Mouse (Mus musculus) kidney, embryonic 16.5 days (tissue): ENCODE measurements at regions not wholly inside any gene's neighbourhood (a gene's known extent, or its start where the extent isn't known, plus 50 kb on each side); places are given as distances from the start of the nearest gene placed in this dataset.

Source experiments
- ATAC-seq: fragments of 200-750 bp; cut with Nextera tagmentation; 2 replicates; pipeline ENCODE4 v1.8.0; 2017; ENCODE audit warnings: moderate TSS enrichment; ENCODE audit not compliant: low FRiP score, low TSS enrichment
- H3K27ac ChIP-seq: fragments of 300-500 bp; sonication (generic); 2 replicates; pipeline ENCODE4 v1.5.1; 2014; ENCODE audit warnings: low read length
- H3K27me3 ChIP-seq: fragments of 300-500 bp; sonication (generic); 2 replicates; pipeline ENCODE4 v1.6.1; 2014; ENCODE audit warnings: low read length, control low read depth, mixed read lengths; ENCODE audit not compliant: insufficient read depth
- H3K36me3 ChIP-seq: fragments of 300-500 bp; sonication (generic); 2 replicates; pipeline ENCODE4 v1.6.1; 2014; ENCODE audit warnings: low read length, control low read depth, mixed read lengths; ENCODE audit not compliant: insufficient read depth
- H3K4me1 ChIP-seq: fragments of 300-500 bp; sonication (generic); 2 replicates; pipeline ENCODE4 v1.6.1; 2014; ENCODE audit warnings: low read length, control low read depth, mixed read lengths; ENCODE audit not compliant: insufficient read depth
- H3K4me2 ChIP-seq: fragments of 300-500 bp; sonication (generic); replicated peaks from 2 replicates; pipeline ENCODE4 v1.6.1; 2014; ENCODE audit warnings: low read depth, low read length
- H3K4me3 ChIP-seq: fragments of 300-500 bp; sonication (generic); 2 replicates; pipeline ENCODE4 v1.5.1; 2014; ENCODE audit warnings: mild to moderate bottlenecking, low read length
- H3K9ac ChIP-seq: fragments of 300-500 bp; sonication (generic); replicated peaks from 2 replicates; pipeline ENCODE4 v1.6.1; 2014; ENCODE audit warnings: low read length
- H3K9me3 ChIP-seq: fragments of 300-500 bp; sonication (generic); 2 replicates; pipeline ENCODE4 v1.6.1; 2016; ENCODE audit warnings: low read length, control low read depth
- WGBS: fragments of 180-500 bp; shearing (Covaris S2); extraction: QIAGEN DNeasy Blood & Tissue Kit; methylation state at CpG from one replicate; pipeline ENCODE4 v1.1.7; 2014; 5-methylcytosine and 5-hydroxymethylcytosine counted together

- ATAC-seq, result no peak
- Histone ChIP-seq H3K27ac (no peak overlapping the region), H3K4me2 (no peak overlapping the region), H3K27me3 (no peaks in the 10 kb centered on the region), H3K9ac (no peak overlapping the region), H3K4me3 (no peak overlapping the region), H3K36me3 (no peaks in the 10 kb centered on the region), H3K9me3 (peaks cover 5% of the 10 kb centered on the region), H3K4me1 (no peaks in the 10 kb centered on the region)
- 77% methylated on average over 10 of the region's 10 CpGs for WGBS
These were observed 56.1 kb downstream of the Gm4791 start for GRCm38 (mm10) chr9:47054595-47054994.

DNA sequence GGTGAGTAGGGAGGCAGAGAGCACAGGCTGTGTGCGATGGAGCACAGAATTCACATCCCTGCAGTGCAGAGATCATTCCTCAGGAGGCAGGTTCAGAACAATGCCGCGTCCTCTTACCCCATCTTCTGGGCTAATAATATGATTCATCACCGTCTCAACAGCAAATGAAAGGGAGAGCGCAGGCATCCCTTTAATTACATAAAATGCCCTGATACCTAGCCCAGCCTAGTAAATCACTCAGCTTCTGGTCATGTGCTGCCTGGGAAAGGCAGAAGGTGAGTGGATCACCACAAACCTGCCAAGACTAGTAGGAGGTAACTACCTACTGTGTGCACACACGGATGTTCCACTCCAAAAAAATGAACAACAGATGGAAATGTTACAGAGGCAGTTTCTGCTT, 57.0 kb downstream of the Gm4791 start:
- no peak overlapping the region for H3K4me2 ChIP-seq
- H3K27ac ChIP-seq, result no peak overlapping the region
- no peak overlapping the region for H3K9ac ChIP-seq
- H3K27me3 ChIP-seq, result no peaks in the 10 kb centered on the region
- H3K4me1 ChIP-seq, result no peaks in the 10 kb centered on the region
- no peaks in the 10 kb centered on the region for H3K9me3 ChIP-seq
- no peak for ATAC-seq
- H3K4me3 ChIP-seq, result no peak overlapping the region
- 39% methylated on average over 6 of the region's 6 CpGs for WGBS
- no peaks in the 10 kb centered on the region for H3K36me3 ChIP-seq

GRCm38 (mm10) chr9:47059339-47060005, 60.9 kb downstream of the Gm4791 start:
- no peak overlapping the region for H3K27ac ChIP-seq
- no peaks in the 10 kb centered on the region for H3K27me3 ChIP-seq
- H3K4me1 ChIP-seq, result no peaks in the 10 kb centered on the region
- no peak overlapping the region for H3K4me3 ChIP-seq
- no peaks in the 10 kb centered on the region for H3K36me3 ChIP-seq
- no peak overlapping the region for H3K9ac ChIP-seq
- H3K4me2 ChIP-seq, result no peak overlapping the region
- 82% methylated on average over 7 of the region's 7 CpGs for WGBS
- no peaks in the 10 kb centered on the region for H3K9me3 ChIP-seq
- ATAC-seq, result no peak

DNA sequence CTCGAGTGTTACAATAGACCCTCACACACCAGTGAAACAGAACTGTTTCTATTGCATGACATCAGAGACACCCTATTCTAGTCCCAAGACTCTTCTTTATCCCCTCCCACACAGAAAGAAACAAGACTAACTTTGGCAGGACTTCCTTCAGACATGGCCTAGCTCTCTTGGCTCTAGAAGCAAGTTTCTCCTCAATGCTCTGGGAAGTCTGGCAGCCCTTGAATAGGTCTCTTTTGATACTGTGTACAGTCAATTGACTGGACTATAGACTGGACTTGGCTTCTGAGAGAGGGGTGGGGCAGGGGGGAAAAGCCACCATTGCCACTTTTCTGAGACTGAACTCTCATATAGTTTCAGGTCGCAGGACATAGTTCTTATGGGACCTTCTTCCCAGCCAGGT, 62.2 kb downstream of the Gm4791 start:
- Histone ChIP-seq H3K4me1 (no peaks in the 10 kb centered on the region), H3K9me3 (no peaks in the 10 kb centered on the region), H3K27me3 (no peaks in the 10 kb centered on the region), H3K36me3 (no peaks in the 10 kb centered on the region), H3K4me3 (no peak overlapping the region), H3K27ac (no peak overlapping the region), H3K9ac (no peak overlapping the region), H3K4me2 (no peak overlapping the region)
- ATAC-seq, result no peak
- WGBS, result 82% methylated on average over 2 of the region's 2 CpGs

- Histone ChIP-seq H3K27ac (no peak overlapping the region), H3K27me3 (no peaks in the 10 kb centered on the region), H3K4me3 (no peak overlapping the region), H3K36me3 (no peaks in the 10 kb centered on the region), H3K4me2 (no peak overlapping the region), H3K9me3 (no peaks in the 10 kb centered on the region), H3K4me1 (no peaks in the 10 kb centered on the region), H3K9ac (no peak overlapping the region)
- 72% methylated on average over 7 of the region's 7 CpGs for WGBS
- ATAC-seq, result no peak
These were observed 64.0 kb downstream of the Gm4791 start for GRCm38 (mm10) chr9:47062516-47062915.

- no peak overlapping the region for H3K4me2 ChIP-seq
- H3K4me3 ChIP-seq, result no peak overlapping the region
- 65% methylated on average over 5 of the region's 5 CpGs for WGBS
- no peaks in the 10 kb centered on the region for H3K36me3 ChIP-seq
- H3K9ac ChIP-seq, result no peak overlapping the region
- H3K27ac ChIP-seq, result no peak overlapping the region
- no peaks in the 10 kb centered on the region for H3K9me3 ChIP-seq
- ATAC-seq, result no peak
- no peaks in the 10 kb centered on the region for H3K27me3 ChIP-seq
- H3K4me1 ChIP-seq, result no peaks in the 10 kb centered on the region
These were observed 65.2 kb downstream of the Gm4791 start for GRCm38 (mm10) chr9:47063751-47064150.

DNA sequence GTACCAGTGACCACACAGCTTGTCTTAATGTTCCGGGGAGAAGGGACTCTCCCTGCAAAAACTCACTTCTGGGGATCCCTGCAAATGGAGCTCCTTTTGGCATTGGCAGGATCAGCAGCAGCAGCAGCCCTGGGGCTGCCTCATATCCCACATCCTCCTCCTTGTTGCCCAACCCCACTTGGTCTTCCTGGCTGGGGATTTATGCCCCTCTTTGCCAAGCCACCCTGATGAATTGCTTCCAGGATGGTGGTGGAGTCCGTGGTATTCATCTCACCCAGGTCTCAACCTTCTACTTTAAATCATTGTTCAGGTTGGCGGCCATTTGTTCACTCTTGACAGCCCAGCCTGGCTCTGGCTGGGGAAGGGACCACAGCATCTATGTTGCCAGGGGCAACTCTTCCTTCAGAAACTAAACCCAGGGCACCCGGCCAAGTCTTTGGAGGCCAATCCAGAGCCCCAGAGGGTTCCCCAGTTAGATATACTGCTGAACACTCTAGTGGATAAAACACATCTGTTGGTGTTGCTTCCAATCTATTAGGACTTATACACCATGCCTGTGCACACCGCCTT, 66.0 kb downstream of the Gm4791 start:
- Histone ChIP-seq H3K36me3 (no peaks in the 10 kb centered on the region), H3K27me3 (no peaks in the 10 kb centered on the region), H3K4me2 (no peak overlapping the region), H3K9me3 (no peaks in the 10 kb centered on the region), H3K27ac (no peak overlapping the region), H3K4me3 (no peak overlapping the region), H3K9ac (no peak overlapping the region), H3K4me1 (no peaks in the 10 kb centered on the region)
- WGBS, result 41% methylated on average over 5 of the region's 5 CpGs
- no peak for ATAC-seq

GRCm38 (mm10) chr9:47069436-47069835, 70.9 kb downstream of the Gm4791 start:
- Histone ChIP-seq H3K4me2 (no peak overlapping the region), H3K9me3 (no peaks in the 10 kb centered on the region), H3K27me3 (no peaks in the 10 kb centered on the region), H3K36me3 (no peaks in the 10 kb centered on the region), H3K4me1 (no peaks in the 10 kb centered on the region), H3K27ac (no peak overlapping the region), H3K9ac (no peak overlapping the region), H3K4me3 (no peak overlapping the region)
- WGBS, result 28% methylated on average over 5 of the region's 5 CpGs
- no peak for ATAC-seq

- H3K4me1 ChIP-seq, result no peaks in the 10 kb centered on the region
- H3K27me3 ChIP-seq, result no peaks in the 10 kb centered on the region
- ATAC-seq, result no peak
- H3K36me3 ChIP-seq, result no peaks in the 10 kb centered on the region
- no peak overlapping the region for H3K9ac ChIP-seq
- no peak overlapping the region for H3K4me3 ChIP-seq
- H3K4me2 ChIP-seq, result no peak overlapping the region
- no peaks in the 10 kb centered on the region for H3K9me3 ChIP-seq
- WGBS, result 91% methylated on average over 5 of the region's 5 CpGs
- no peak overlapping the region for H3K27ac ChIP-seq
These were observed 72.4 kb downstream of the Gm4791 start for GRCm38 (mm10) chr9:47070958-47071357.

GRCm38 (mm10) chr9:47076946-47077345, 78.4 kb downstream of the Gm4791 start:
- Histone ChIP-seq H3K4me3 (no peak overlapping the region), H3K36me3 (no peaks in the 10 kb centered on the region), H3K4me1 (no peaks in the 10 kb centered on the region), H3K27ac (no peak overlapping the region), H3K4me2 (no peak overlapping the region), H3K27me3 (no peaks in the 10 kb centered on the region), H3K9ac (no peak overlapping the region), H3K9me3 (no peaks in the 10 kb centered on the region)
- ATAC-seq, result no peak
- 42% methylated on average over 6 of the region's 6 CpGs for whole genome bisulfite sequencing
